Mouse (Mus musculus) limb, embryonic 14.5 days (tissue): ENCODE measurements around the gene Gse1. TPM values are rescaled to one million over a fixed set of nuclear protein-coding genes. Genes with fewer than 3 reads are reported as not detected.

Source experiments
- ATAC-seq: fragments of 200-750 bp; cut with Nextera tagmentation; 2 replicates; pipeline ENCODE4 v1.8.0; 2017; ENCODE audit warnings: low read depth, moderate number of reproducible peaks, moderate TSS enrichment; ENCODE audit not compliant: low FRiP score
- DNase-seq: peaks from one replicate; pipeline ENCODE4 v3.0.0-alpha.2; 2015; ENCODE audit warnings: low spot score
- H3K27ac ChIP-seq: fragments of 300-500 bp; sonication (generic); replicated peaks from 2 replicates; pipeline ENCODE4 v1.5.1; 2014; ENCODE audit warnings: low read depth, mild to moderate bottlenecking, low read length, moderate library complexity, mixed read lengths
- H3K27me3 ChIP-seq: fragments of 300-500 bp; sonication (generic); 2 replicates; pipeline ENCODE4 v1.6.1; 2014; ENCODE audit warnings: low read length, mixed read lengths; ENCODE audit not compliant: control insufficient read depth, insufficient read depth
- H3K36me3 ChIP-seq: fragments of 300-500 bp; sonication (generic); 2 replicates; pipeline ENCODE4 v1.6.1; 2014; ENCODE audit warnings: mild to moderate bottlenecking, low read length, moderate library complexity, mixed read lengths; ENCODE audit not compliant: control insufficient read depth, insufficient read depth
- H3K4me1 ChIP-seq: fragments of 300-500 bp; sonication (generic); 2 replicates; pipeline ENCODE4 v1.6.1; 2014; ENCODE audit warnings: antibody characterized with exemption, low read length, mixed read lengths; ENCODE audit not compliant: control insufficient read depth, insufficient read depth
- H3K4me2 ChIP-seq: fragments of 300-500 bp; sonication (generic); replicated peaks from 2 replicates; pipeline ENCODE4 v1.6.1; 2014; ENCODE audit warnings: low read depth, mild to moderate bottlenecking, low read length, moderate library complexity; ENCODE audit not compliant: severe bottlenecking
- H3K4me3 ChIP-seq: fragments of 300-500 bp; sonication (generic); replicated peaks from 2 replicates; pipeline ENCODE4 v1.5.1; 2014; ENCODE audit warnings: low read length
- H3K9ac ChIP-seq: fragments of 300-500 bp; sonication (generic); 2 replicates; pipeline ENCODE4 v1.6.1; 2014; ENCODE audit warnings: mild to moderate bottlenecking, low read depth, low read length, moderate library complexity; ENCODE audit not compliant: severe bottlenecking
- H3K9me3 ChIP-seq: fragments of 300-500 bp; sonication (generic); 2 replicates; pipeline ENCODE4 v1.6.1; 2016; ENCODE audit warnings: low read length; ENCODE audit not compliant: control insufficient read depth
- POLR2A ChIP-seq: fragments of 200-500 bp; IDR thresholded peaks from 2 replicates; pipeline ENCODE4 v1.8.0; 2012; ENCODE audit warnings: inconsistent platforms, mild to moderate bottlenecking, moderate library complexity, borderline replicate concordance; ENCODE audit not compliant: insufficient read depth, insufficient read length; ENCODE audit errors: extremely low read depth
- WGBS: fragments of 180-500 bp; shearing (Covaris S2); extraction: QIAGEN DNeasy Blood & Tissue Kit; methylation state at CpG from one replicate; pipeline ENCODE4 v1.1.7; 2014; 5-methylcytosine and 5-hydroxymethylcytosine counted together
- polyA plus RNA-seq, 2 experiments: library from polyadenylated mRNA; depleted of rRNA in 1 of 2; stranded (reverse) in 1 of 2; unstranded in 1 of 2; fragments of >200 nt; fragmentation: Nextera tagmentation in 1 of 2; extraction: Ambion mirVana in 1 of 2; gene quantifications; 2 replicates each; pipeline versions ENCODE4 v1.2.1 to v1.2.3; 2012 to 2014

Gene Gse1
- polyA plus RNA-seq, 2 experiments: 10.3 to 32.6 TPM

DNA sequence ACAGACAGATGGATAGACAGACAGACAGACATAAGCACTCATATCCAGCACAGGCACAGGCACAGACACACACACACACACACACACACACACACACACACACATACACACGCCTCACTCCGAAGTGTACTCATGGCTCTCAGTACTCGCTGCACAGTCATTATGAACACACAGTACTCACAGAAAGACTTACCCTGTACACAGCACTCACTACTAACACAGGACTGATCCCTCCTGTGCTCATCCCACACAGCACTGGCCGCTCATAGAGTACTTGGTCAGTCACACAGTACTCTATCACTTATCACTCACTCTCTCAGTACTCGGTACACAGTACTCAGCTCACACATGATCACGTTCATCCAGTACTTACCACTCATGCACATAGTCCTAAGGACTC lies 144.4 kb downstream of the Gse1 start:
- Histone ChIP-seq H3K9ac (no peak overlapping the region), H3K4me1 (peaks cover 40% of the 10 kb centered on the region), H3K4me2 (no peak overlapping the region), H3K9me3 (no peaks in the 10 kb centered on the region), H3K27ac (no peak overlapping the region), H3K36me3 (no peaks in the 10 kb centered on the region), H3K27me3 (no peaks in the 10 kb centered on the region), H3K4me3 (no peak overlapping the region)
- ATAC-seq (no peak), DNase-seq (no peak)
- TF ChIP-seq POLR2A: no peak
- 91% methylated on average over 6 of the region's 6 CpGs for WGBS

DNA sequence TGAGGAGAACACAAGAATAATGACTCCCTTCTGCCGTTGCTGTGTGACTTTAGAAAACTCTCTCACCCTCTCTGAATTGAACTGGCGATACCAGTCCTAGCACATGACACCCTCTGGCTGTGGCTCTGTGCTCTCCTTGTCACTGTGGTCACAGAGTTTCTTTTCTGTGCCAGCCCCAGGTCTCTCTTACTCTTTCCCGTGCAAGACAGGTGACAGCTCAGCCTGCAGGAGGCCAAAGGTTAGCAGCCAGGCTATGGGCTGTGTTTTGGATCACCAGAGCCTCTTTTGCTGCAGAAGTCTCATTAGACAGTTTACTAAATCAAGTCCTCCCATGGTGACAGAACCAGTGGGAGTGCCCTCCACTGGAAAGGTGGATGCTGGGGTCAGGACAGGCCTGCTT lies 145.4 kb downstream of the Gse1 start:
- peaks cover 44% of the 10 kb centered on the region for H3K4me1 ChIP-seq
- no peaks in the 10 kb centered on the region for H3K27me3 ChIP-seq
- WGBS: 60% methylated on average over 3 of the region's 3 CpGs
- no peak for TF ChIP-seq POLR2A
- H3K9me3 ChIP-seq: no peaks in the 10 kb centered on the region
- H3K36me3 ChIP-seq: no peaks in the 10 kb centered on the region
- ATAC-seq (no peak), DNase-seq (no peak)
- H3K9ac ChIP-seq: no peak overlapping the region
- no peak overlapping the region for H3K4me2 ChIP-seq
- H3K4me3 ChIP-seq: no peak overlapping the region
- no peak overlapping the region for H3K27ac ChIP-seq

DNA sequence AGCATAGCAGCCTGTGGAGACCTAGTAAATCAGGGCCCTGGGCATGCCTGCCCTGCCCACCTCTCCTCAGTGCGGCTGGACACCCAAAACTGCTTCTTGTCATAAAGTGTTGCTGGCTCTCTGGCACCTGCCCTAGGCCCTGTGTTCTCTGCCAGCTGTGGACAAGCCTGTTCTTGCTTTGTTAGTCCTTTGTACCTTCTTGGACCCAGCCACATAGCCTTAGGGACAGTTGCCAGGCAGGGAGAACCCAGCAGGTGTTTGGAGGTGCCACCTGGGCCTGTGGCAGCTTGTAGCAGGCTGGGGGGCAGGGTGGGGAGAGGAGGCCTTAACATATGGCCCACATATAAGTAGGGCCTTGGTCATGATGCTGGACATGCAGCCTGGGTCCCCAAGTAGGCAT lies 145.8 kb downstream of the Gse1 start:
- no peak overlapping the region for H3K27ac ChIP-seq
- no peaks in the 10 kb centered on the region for H3K27me3 ChIP-seq
- no peak overlapping the region for H3K4me2 ChIP-seq
- H3K4me3 ChIP-seq: no peak overlapping the region
- WGBS: 15% methylated on average over 1 of the region's 1 CpGs
- H3K36me3 ChIP-seq: no peaks in the 10 kb centered on the region
- no peak for TF ChIP-seq POLR2A
- no peak for ATAC-seq
- H3K9ac ChIP-seq: no peak overlapping the region
- no peaks in the 10 kb centered on the region for H3K9me3 ChIP-seq
- DNase-seq: no peak
- H3K4me1 ChIP-seq: peaks cover 44% of the 10 kb centered on the region

DNA sequence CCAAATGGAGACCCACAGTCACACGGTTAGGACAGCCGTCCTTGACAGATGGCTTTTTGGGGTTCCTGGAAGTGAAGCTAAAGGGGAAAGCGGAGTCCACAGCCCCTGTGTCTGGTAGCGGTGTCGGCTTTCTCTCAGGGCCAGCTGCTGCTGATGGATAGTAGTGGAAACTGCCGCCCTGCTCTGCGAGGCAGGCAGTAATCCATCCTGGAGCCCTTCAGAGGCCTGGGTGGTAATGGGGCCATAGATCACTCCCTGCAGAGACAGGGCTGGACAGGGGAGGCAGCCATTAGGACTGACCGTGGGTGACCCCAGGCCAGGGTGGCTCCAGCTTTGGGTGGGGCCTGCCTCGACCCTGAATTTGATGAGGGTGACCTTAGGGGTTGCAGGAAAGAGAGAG lies 146.3 kb downstream of the Gse1 start:
- no peaks in the 10 kb centered on the region for H3K27me3 ChIP-seq
- peak; percentile 24; the same call in 1 of the 2 replicates for ATAC-seq
- no peak overlapping the region for H3K4me2 ChIP-seq
- WGBS: 18% methylated on average over 9 of the region's 9 CpGs
- no peak overlapping the region for H3K9ac ChIP-seq
- H3K36me3 ChIP-seq: no peaks in the 10 kb centered on the region
- H3K27ac ChIP-seq: no peak overlapping the region
- H3K4me1 ChIP-seq: peaks cover 41% of the 10 kb centered on the region
- no peak for DNase-seq
- H3K4me3 ChIP-seq: no peak overlapping the region
- H3K9me3 ChIP-seq: no peaks in the 10 kb centered on the region
- no peak for TF ChIP-seq POLR2A

DNA sequence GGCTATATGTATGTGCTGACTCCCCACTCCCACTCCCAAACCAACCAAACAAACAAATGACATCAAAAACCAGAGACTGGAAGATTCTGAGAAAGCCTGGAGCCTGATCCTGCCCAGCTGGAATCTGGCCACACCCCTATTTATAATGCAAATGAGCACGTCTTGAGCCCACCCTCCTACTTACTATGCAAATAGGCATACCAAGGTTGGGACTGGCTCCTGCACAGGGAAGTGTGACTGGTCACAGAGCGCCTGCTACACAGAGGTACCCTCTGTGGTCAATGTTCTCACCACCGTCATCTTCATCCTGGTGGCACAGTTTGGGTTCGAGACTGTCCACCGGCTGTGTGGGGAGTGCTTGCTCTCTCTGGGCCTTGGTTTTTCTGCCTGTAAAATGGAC lies 146.9 kb downstream of the Gse1 start:
- 58% methylated on average over 5 of the region's 5 CpGs for WGBS
- DNase-seq (no peak), ATAC-seq (no peak)
- Histone ChIP-seq H3K4me1 (peaks cover 35% of the 10 kb centered on the region), H3K4me3 (no peak overlapping the region), H3K9ac (no peak overlapping the region), H3K4me2 (no peak overlapping the region), H3K36me3 (no peaks in the 10 kb centered on the region), H3K27ac (no peak overlapping the region), H3K27me3 (no peaks in the 10 kb centered on the region), H3K9me3 (no peaks in the 10 kb centered on the region)
- no peak for TF ChIP-seq POLR2A

DNA sequence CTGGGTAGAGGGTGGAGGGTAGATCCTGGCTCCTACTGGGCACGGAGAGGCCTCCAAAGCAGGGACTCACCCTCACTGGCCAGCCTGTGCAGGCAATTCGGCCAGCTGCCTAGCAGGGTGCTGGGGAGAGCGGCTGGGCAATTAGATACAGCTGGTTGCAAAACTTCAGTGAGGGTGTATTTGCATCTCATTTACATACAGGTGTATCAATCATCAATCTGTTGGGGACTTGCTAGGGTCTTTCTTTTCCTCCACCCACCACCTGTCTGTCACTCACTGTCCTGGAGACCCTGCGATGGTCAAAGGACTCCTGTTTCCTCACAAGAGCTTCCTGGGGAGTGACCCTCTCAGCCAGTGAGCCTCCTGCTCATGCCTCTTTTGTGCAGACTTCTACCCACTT lies 148.0 kb downstream of the Gse1 start:
- Histone ChIP-seq H3K36me3 (no peaks in the 10 kb centered on the region), H3K9ac (no peak overlapping the region), H3K4me1 (peaks cover 37% of the 10 kb centered on the region), H3K27me3 (no peaks in the 10 kb centered on the region), H3K27ac (no peak overlapping the region), H3K4me3 (no peak overlapping the region), H3K9me3 (no peaks in the 10 kb centered on the region), H3K4me2 (no peak overlapping the region)
- WGBS: 52% methylated on average over 4 of the region's 4 CpGs
- ATAC-seq: no peak
- no peak for DNase-seq
- no peak for TF ChIP-seq POLR2A
